Mouse (Mus musculus): ENCODE measurements around the gene Rabl3.

The Rabl3 gene

DNA sequence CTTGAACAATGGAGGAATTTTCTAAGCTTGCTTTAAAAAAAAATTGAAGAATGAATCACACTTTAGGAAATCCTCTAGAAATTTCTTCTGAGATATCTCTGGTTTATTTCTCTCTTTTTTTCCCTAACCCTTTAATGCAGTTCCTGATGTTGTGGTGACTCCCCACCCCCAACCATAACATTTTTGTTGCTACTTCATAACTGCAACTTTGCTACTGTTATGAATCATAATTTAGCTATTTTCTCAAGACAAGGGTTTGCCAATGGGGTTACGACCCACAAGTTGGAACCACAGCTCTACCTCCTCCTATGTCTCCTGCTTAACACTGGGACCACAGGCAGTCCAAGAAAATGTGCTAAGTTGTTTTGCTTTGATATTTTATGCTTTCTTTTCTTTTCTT is 63.7 kb downstream of the Rabl3 start:
- no peak for DNase-seq

DNA sequence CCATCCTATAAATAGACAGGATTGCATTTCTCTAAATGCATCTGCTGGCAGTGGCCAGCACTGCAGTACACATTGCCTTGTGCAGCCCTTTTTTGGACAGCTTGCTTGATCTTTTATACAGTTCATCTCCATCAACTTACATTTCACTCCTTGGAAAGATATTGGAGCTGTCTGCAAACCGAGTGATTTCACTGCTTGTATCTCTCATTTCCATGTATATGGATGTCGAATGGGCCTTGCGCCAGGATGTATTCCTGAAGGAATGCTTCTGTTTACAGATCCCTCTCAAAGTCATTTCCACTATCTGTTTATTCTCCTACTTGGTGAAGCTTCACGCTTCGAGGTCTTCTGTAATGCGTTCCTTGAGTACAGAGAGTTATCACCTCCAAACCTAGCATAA is 64.6 kb downstream of the Rabl3 start:
- no peak for DNase-seq

DNA sequence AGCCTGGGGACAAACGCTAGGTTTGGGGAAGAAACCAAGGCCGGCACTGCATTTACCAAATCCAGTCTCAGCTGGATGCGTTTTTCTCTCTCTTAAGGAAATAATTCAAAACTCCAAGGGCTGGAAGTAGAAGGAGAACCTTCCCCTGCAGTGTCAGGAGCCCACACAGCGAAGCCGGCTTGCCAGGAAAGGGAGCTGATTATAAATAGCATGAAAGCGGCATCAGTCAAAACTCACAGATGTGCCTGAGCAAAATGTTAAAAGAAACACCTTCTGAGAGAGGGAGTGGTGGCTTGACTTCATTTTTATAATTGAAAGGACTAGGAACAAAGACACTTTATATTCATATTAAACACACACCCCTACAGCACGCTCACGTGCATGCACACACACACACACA is 70.6 kb downstream of the Rabl3 start:
- no peak for DNase-seq

DNA sequence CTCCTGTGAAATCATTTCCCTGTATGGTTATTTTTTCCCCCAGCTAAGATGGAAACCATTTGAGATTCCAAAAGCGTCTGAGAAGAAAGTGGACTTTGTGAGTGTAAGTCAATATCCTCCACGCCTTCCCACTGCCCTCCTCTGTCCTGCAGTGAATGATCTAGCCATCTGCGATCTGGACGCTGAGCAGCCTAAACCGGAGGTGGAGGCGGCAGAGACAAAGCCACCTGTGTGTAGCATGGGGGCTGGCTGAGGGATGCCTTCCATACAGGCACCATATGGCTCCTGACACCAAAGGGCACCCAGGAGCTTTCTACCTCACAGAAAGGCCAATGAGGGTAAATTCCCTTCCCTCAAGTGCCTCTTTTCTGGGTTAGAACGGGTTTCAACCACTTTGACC is 71.4 kb downstream of the Rabl3 start:
- no peak for DNase-seq

DNA sequence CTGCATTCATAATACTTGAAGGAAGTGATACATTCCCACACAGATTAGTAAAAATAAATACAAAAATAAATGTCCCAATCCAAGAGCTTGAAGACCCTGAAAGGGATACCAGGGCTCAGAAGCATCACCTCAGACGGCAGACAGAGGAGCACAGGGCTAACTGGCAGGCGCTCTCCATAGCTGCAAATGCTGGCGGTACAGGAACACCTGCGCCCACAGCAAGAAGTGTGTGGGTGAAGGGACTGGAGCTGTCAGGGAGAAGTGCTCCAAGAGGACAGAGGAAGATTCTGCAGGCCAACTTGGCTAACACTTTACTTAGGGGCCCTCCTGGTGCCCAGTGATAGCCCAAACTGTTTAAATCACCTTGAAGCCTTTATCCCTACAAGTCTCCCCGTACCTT is 72.3 kb downstream of the Rabl3 start:
- no peak for DNase-seq

DNA sequence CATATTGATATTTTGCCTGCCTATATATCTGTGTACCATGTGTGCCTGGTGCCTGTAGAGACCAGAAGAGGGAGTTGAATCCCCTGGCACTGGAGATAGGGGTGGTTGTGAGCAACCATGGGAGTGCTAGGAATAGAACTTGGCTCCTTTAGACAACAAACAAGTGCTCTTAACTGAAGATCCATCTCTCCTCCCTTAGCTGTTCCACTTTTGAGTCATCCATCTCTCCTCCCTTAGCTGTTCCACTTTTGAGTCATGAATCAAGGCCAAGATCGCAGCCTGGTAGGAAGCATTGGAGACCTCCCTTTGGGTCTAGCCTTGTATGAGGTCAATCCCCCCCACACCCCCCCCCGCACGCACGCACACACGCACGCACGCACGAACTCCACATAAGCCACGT is 74.9 kb downstream of the Rabl3 start:
- no peak for DNase-seq

DNA sequence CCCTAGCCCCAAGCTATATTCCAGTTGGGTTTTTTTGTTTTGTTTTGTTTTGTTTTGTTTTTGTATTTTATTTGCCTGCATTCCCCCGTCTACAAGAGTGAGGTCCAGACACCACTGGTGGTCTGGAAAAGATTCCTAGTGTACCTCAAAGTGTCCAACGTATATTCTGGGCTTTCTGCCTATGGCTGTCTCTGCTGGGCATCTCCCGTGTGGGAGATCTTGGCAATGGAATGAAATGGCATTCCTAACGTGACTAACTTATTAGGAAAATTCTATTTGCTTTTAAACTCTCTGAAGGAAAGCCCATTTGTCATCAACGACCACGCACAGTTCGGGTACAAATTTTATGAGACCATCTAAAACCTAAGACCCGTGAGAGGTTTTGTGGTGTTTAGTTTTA is 75.7 kb downstream of the Rabl3 start:
- no peak for DNase-seq

DNA sequence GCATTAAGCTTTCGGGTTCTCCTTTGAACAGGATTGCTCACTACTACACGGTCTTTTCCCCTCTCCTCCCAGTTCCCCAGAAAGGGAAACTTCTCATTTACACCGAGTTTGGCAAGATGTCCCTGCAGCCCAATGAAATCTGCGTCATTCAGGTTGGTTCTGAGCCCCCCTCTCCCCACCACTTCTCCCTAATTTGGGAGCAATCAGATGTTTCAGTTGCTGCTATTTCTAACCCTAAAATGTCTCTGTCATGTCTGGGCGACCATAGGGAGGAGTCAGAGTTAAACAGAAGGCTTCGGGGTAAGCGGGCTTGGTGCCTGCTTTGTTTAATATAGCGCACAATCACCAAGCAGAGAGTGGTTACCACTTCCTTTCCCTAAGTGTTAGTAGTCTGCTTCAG is 76.4 kb downstream of the Rabl3 start:
- DNase-seq: no peak

DNA sequence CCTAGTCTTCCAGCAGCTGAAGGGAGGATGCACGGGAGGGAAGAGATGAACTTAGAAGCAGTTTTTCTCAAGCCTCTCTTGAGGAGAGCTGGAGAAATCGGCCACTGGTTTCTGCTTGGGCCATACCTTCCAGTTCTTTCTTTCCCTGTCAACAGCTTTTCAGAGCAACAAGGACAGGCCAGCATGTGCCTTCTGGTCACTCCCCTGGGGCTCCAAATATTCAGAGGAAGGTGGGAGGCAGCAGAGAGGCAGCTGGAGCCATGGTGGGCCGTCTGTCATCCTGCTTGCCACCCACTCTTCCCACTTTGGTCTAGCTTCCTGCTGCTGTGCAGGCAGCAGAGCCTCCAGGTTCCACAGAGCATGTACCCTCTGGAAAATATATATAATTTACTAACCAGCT is 78.0 kb downstream of the Rabl3 start:
- DNase-seq: no peak
